In genomic region chr6:136465959-136466381, GRCm38 (mm10) we compare ENCODE assay signal across 9 mouse cellular contexts. TPM values are rescaled to one million over a fixed set of nuclear protein-coding genes. Genes with fewer than 3 reads are reported as not detected.
DNase-seq lines count a peak whose midpoint lies in the region; ATAC-seq and TF ChIP-seq lines count a peak whose summit lies in the region.
"Had no signal": no experiment of that assay in that cellular context is flagged by ENCODE, and none has a peak within 500 bp of the region (broad histone marks: within the 10 kb centered on the region; RNA-seq: fewer than 3 reads in every experiment).

No protein-coding gene starts in this region.

- TF ChIP-seq EP300 in CH12.LX (IDR thresholded peaks at IDR 0.05; ENCODE audit: low read length) = no peak

- no peaks in the 10 kb centered on the region for H3K27me3 ChIP-seq in CH12.LX (replicated peaks)
- H3K27me3 ChIP-seq in heart, embryonic 13.5 days (replicated peaks) = no peaks in the 10 kb centered on the region
- H3K27me3 ChIP-seq in kidney, postnatal 0 days (ENCODE audit: insufficient read depth, low read length) = no peaks in the 10 kb centered on the region
- H3K27me3 ChIP-seq in liver, embryonic 15.5 days = no peaks in the 10 kb centered on the region
- H3K27me3 ChIP-seq in neural tube, embryonic 14.5 days (ENCODE audit: control insufficient read depth, insufficient read depth, low read length) = no peaks in the 10 kb centered on the region

- in situ Hi-C loops in CH12.LX (cut with MboI; ENCODE audit: low pct_ligation_motif_present, low pct_unique_long_range_greater_than_20kb, low sequenced_read_pairs) = loop anchor here (5.0 kb wide), 1 partner anchor 66 kb away; no protein-coding TSS in a partner anchor

- peak overlapping the region; percentile 47; the same call in 1 of the 2 replicates for H3K27ac ChIP-seq in CH12.LX (ENCODE audit: insufficient read depth, low read depth)
- peak overlapping the region; percentile 50 for H3K27ac ChIP-seq in bone marrow, adult 2 months (ENCODE audit: control insufficient read depth, insufficient read depth, low read depth, low read length, poor library complexity)
- peak overlapping the region; percentile 97 for H3K27ac ChIP-seq in heart, embryonic 13.5 days (replicated peaks)
- H3K27ac ChIP-seq in kidney, postnatal 0 days = peak overlapping the region; percentile 95
- peak overlapping the region; percentile 93; the same call in 1 of the 2 replicates for H3K27ac ChIP-seq in liver, embryonic 15.5 days (replicated peaks)
- peak overlapping the region; percentile 39 for H3K27ac ChIP-seq in neural tube, embryonic 14.5 days (ENCODE audit: low read depth, low read length)

- peak; percentile 79 for DNase-seq in CH12.LX (ENCODE audit: extremely low read depth)
- peak; percentile 77 for DNase-seq in fat pad, adult 2 months (ENCODE audit: extremely low read depth, low read depth, low spot score)
- peak; percentile 88 for DNase-seq in kidney, postnatal 0 days (ENCODE audit: low spot score)
- peak; percentile 84 for DNase-seq in thymus, postnatal 0 days (ENCODE audit: low spot score)

- TF ChIP-seq RAD21 in CH12.LX (IDR thresholded peaks at IDR 0.05; ENCODE audit: low read depth, low read length) = peak; percentile 51

- no peak for TF ChIP-seq POLR2A in CH12.LX (IDR thresholded peaks at IDR 0.05; ENCODE audit: low read depth, low read length)
- no peak for TF ChIP-seq POLR2A in bone marrow, adult 2 months (IDR thresholded peaks at IDR 0.05; ENCODE audit: borderline replicate concordance, control insufficient read depth, low read depth, low read length)

- 20% methylated on average over 8 of the region's 8 CpGs for WGBS in bone marrow, adult 2 months
- WGBS in heart, embryonic 13.5 days = 14% methylated on average over 8 of the region's 8 CpGs
- WGBS in kidney, postnatal 0 days = 42% methylated on average over 8 of the region's 8 CpGs
- WGBS in liver, embryonic 15.5 days (ENCODE audit: insufficient replicate concordance) = 22% methylated on average over 8 of the region's 8 CpGs
- 24% methylated on average over 8 of the region's 8 CpGs for WGBS in neural tube, embryonic 14.5 days

- TF ChIP-seq CTCF in CH12.LX (conservative IDR thresholded peaks at IDR 0.05 in 1 of 2, IDR thresholded peaks at IDR 0.05 in 1 of 2; ENCODE audit: low read depth in 2 of 2, low read length in 2 of 2) = peak; percentile 32 to 77
- peak; percentile 71 for TF ChIP-seq CTCF in bone marrow, adult 2 months (IDR thresholded peaks at IDR 0.05; ENCODE audit: control insufficient read depth, insufficient read depth, low read length)
- peak; percentile 82 for TF ChIP-seq CTCF in kidney, postnatal 0 days (IDR thresholded peaks at IDR 0.05; ENCODE audit: low read depth)

- no peak overlapping the region for H3K4me3 ChIP-seq in CH12.LX (replicated peaks in 1 of 3; ENCODE audit: low read depth in 2 of 3, low read length in 2 of 3, poor library complexity in 1 of 3)
- H3K4me3 ChIP-seq in bone marrow, adult 2 months (replicated peaks; ENCODE audit: control insufficient read depth, low read depth, low read length) = peak overlapping the region; percentile 47
- no peak overlapping the region for H3K4me3 ChIP-seq in heart, embryonic 13.5 days
- no peak overlapping the region for H3K4me3 ChIP-seq in kidney, postnatal 0 days (replicated peaks; ENCODE audit: low read depth, low read length)
- no peak overlapping the region for H3K4me3 ChIP-seq in liver, embryonic 15.5 days (replicated peaks)
- H3K4me3 ChIP-seq in neural tube, embryonic 14.5 days (ENCODE audit: low read depth, low read length) = no peak overlapping the region

- no peak overlapping the region for H3K4me2 ChIP-seq in CH12.LX (ENCODE audit: insufficient read depth, low read depth, poor library complexity, severe bottlenecking)
- peak overlapping the region; percentile 53 for H3K4me2 ChIP-seq in heart, embryonic 13.5 days
- H3K4me2 ChIP-seq in kidney, postnatal 0 days (ENCODE audit: low read length) = peak overlapping the region; percentile 21; the same call in 1 of the 2 replicates
- H3K4me2 ChIP-seq in liver, embryonic 15.5 days = peak overlapping the region; percentile 54
- no peak overlapping the region for H3K4me2 ChIP-seq in neural tube, embryonic 14.5 days (ENCODE audit: low read depth, low read length)

- ATAC-seq in heart, embryonic 13.5 days (ENCODE audit: extremely low read depth, insufficient number of reproducible peaks, low FRiP score, low TSS enrichment) = no peak
- ATAC-seq in kidney, postnatal 0 days (replicated peaks; ENCODE audit: low FRiP score, low read depth) = no peak
- no peak for ATAC-seq in liver, embryonic 15.5 days (ENCODE audit: insufficient read depth)
- ATAC-seq in neural tube, embryonic 14.5 days (ENCODE audit: low read depth) = no peak

- peaks cover 12 to 68% of the 10 kb centered on the region in 2 experiments for H3K4me1 ChIP-seq in CH12.LX (ENCODE audit: control insufficient read depth in 1 of 2, insufficient read depth in 2 of 2)
- H3K4me1 ChIP-seq in bone marrow, adult 2 months (ENCODE audit: control insufficient read depth, insufficient read depth, low read length) = peaks cover 13% of the 10 kb centered on the region
- H3K4me1 ChIP-seq in heart, embryonic 13.5 days = peaks cover 55% of the 10 kb centered on the region
- H3K4me1 ChIP-seq in kidney, postnatal 0 days (replicated peaks; ENCODE audit: insufficient read depth, low read length) = peaks cover 11% of the 10 kb centered on the region
- peaks cover 69% of the 10 kb centered on the region for H3K4me1 ChIP-seq in liver, embryonic 15.5 days (replicated peaks)
- H3K4me1 ChIP-seq in neural tube, embryonic 14.5 days (ENCODE audit: control insufficient read depth, insufficient read depth, low read length) = peaks cover 14% of the 10 kb centered on the region; the same call in 1 of the 2 replicates

- H3K36me3 ChIP-seq in CH12.LX (replicated peaks in 1 of 2; ENCODE audit: control insufficient read depth in 1 of 2, insufficient read depth in 1 of 2, low read length in 1 of 2) = peaks cover 0 to 6% of the 10 kb centered on the region in 2 experiments
- H3K36me3 ChIP-seq in heart, embryonic 13.5 days = no peaks in the 10 kb centered on the region
- no peaks in the 10 kb centered on the region for H3K36me3 ChIP-seq in kidney, postnatal 0 days (ENCODE audit: insufficient read depth, low read length)
- H3K36me3 ChIP-seq in liver, embryonic 15.5 days (replicated peaks) = no peaks in the 10 kb centered on the region
- no peaks in the 10 kb centered on the region for H3K36me3 ChIP-seq in neural tube, embryonic 14.5 days (ENCODE audit: control insufficient read depth, insufficient read depth, low read length)

- no peaks in the 10 kb centered on the region for H3K79me2 ChIP-seq in CH12.LX (replicated peaks; ENCODE audit: control insufficient read depth, extremely low read depth, insufficient read depth, poor library complexity, severe bottlenecking)

- H3K9me3 ChIP-seq in CH12.LX (replicated peaks; ENCODE audit: low read length) = peaks cover 11% of the 10 kb centered on the region
- no peaks in the 10 kb centered on the region for H3K9me3 ChIP-seq in heart, embryonic 13.5 days
- no peaks in the 10 kb centered on the region for H3K9me3 ChIP-seq in kidney, postnatal 0 days (replicated peaks; ENCODE audit: low read length)
- no peaks in the 10 kb centered on the region for H3K9me3 ChIP-seq in liver, embryonic 15.5 days (replicated peaks)
- H3K9me3 ChIP-seq in neural tube, embryonic 14.5 days (ENCODE audit: control insufficient read depth, low read length) = no peaks in the 10 kb centered on the region

- H3K9ac ChIP-seq in CH12.LX (ENCODE audit: insufficient read depth, low read depth) = no peak overlapping the region
- H3K9ac ChIP-seq in heart, embryonic 13.5 days = peak overlapping the region; percentile 56; the same call in 1 of the 2 replicates
- no peak overlapping the region for H3K9ac ChIP-seq in kidney, postnatal 0 days (ENCODE audit: low read depth, low read length)
- H3K9ac ChIP-seq in liver, embryonic 15.5 days = no peak overlapping the region
- no peak overlapping the region for H3K9ac ChIP-seq in neural tube, embryonic 14.5 days (replicated peaks; ENCODE audit: low read depth, low read length)

- dilution Hi-C loops in CH12.LX (cut with MboI; ENCODE audit: extremely low pct_ligation_motif_present, extremely low pct_unique_long_range_greater_than_20kb, low sequenced_read_pairs) = no loop called here

TF ChIP-seq in CH12.LX, 34 proteins besides CTCF, POLR2A, EP300 and RAD21 (continues in another document):
- TF ChIP-seq MEF2A (IDR thresholded peaks at IDR 0.05; ENCODE audit: borderline replicate concordance, low read depth, low read length) (no peak), ZNF384 (IDR thresholded peaks at IDR 0.05; ENCODE audit: low read depth, low read length) (no peak), NELFE (IDR thresholded peaks at IDR 0.05; ENCODE audit: low read depth, low read length) (no peak), SMC3 (IDR thresholded peaks at IDR 0.05; ENCODE audit: low read depth, low read length) (peak; percentile 84), IRF4 (IDR thresholded peaks at IDR 0.05; ENCODE audit: low read depth, low read length) (peak; percentile 50; the same call in 1 of the 2 replicates), BHLHE40 (IDR thresholded peaks at IDR 0.05; ENCODE audit: low read depth, low read length) (0 out of 2 replicates have a peak, but pooled peaks have one; percentile 18), PAX5 (IDR thresholded peaks at IDR 0.05; ENCODE audit: low read length) (no peak)

RNA-seq across cellular contexts. Expression of gene Atf7ip, which starts 40.0 kb away (rescaled TPM):
- total RNA-seq in CH12.LX (2012; rRNA removed) = 20.4 and 35.4 TPM in 2 replicates
- 4.2 and 4.4 TPM in 2 replicates for total RNA-seq in CH12.LX (2014; rRNA removed)
- polyA plus RNA-seq in CH12.LX (2012; ENCODE audit: insufficient read length, low read depth) = 29.7 and 44.8 TPM in 2 replicates
- polyA plus RNA-seq in bone marrow, adult 2 months (2011; ENCODE audit: insufficient read depth, insufficient read length, low replicate concordance, missing spikeins) = 39.2 and 53.1 TPM in 2 replicates
- 31.6 and 33.7 TPM in 2 replicates for polyA plus RNA-seq in heart, embryonic 13.5 days (2015; fragmentation: Nextera tagmentation; extraction: Ambion mirVana)
- polyA plus RNA-seq in kidney, postnatal 0 days (2015; fragmentation: Nextera tagmentation; extraction: Ambion mirVana) = 17.9 and 20.2 TPM in 2 replicates
- 14.6 and 17.7 TPM in 2 replicates for polyA plus RNA-seq in liver, embryonic 15.5 days (2015; fragmentation: Nextera tagmentation; extraction: Ambion mirVana)
- 49.2 and 59.5 TPM in 2 replicates for polyA plus RNA-seq in neural tube, embryonic 14.5 days (2014; fragmentation: Nextera tagmentation; extraction: Ambion mirVana)
- 26.5 and 28.5 TPM in 2 replicates for polyA plus RNA-seq in thymus, postnatal 0 days (2015; fragmentation: Nextera tagmentation; extraction: Ambion mirVana)

RNA-seq across cellular contexts. Expression of gene E330021D16Rik, which starts 50.6 kb away (rescaled TPM):
- total RNA-seq in CH12.LX (2012; rRNA removed) = not detected in 2 replicates
- not detected in 2 replicates for total RNA-seq in CH12.LX (2014; rRNA removed)
- not detected in 2 replicates for polyA plus RNA-seq in CH12.LX (2012; ENCODE audit: insufficient read length, low read depth)
- polyA plus RNA-seq in bone marrow, adult 2 months (2011; ENCODE audit: insufficient read depth, insufficient read length, low replicate concordance, missing spikeins) = not detected in 2 replicates
- not detected in 2 replicates for polyA plus RNA-seq in heart, embryonic 13.5 days (2015; fragmentation: Nextera tagmentation; extraction: Ambion mirVana)
- polyA plus RNA-seq in kidney, postnatal 0 days (2015; fragmentation: Nextera tagmentation; extraction: Ambion mirVana) = 4.2 and 4.7 TPM in 2 replicates
- polyA plus RNA-seq in liver, embryonic 15.5 days (2015; fragmentation: Nextera tagmentation; extraction: Ambion mirVana) = 0.38 and 0.48 TPM in 2 replicates
- polyA plus RNA-seq in neural tube, embryonic 14.5 days (2014; fragmentation: Nextera tagmentation; extraction: Ambion mirVana) = not detected in 2 replicates
- 0.08 and 0.13 TPM in 2 replicates for polyA plus RNA-seq in thymus, postnatal 0 days (2015; fragmentation: Nextera tagmentation; extraction: Ambion mirVana)
- polyA plus RNA-seq: large intestine, adult 2 months had no signal

Comparison
In these comparisons a context has a peak if more than half of its experiments do, and no peak if none do; other contexts are left out.
1. H3K27ac ChIP-seq: peak in every context shown above with its lines; median percentile 97 in heart, embryonic 13.5 days; 95 in kidney, postnatal 0 days; 93 in liver, embryonic 15.5 days; 50 in bone marrow, adult 2 months; 47 in CH12.LX; 39 in neural tube, embryonic 14.5 days.
2. H3K4me2 ChIP-seq: peak in heart, embryonic 13.5 days (single experiment), kidney, postnatal 0 days (single experiment) and liver, embryonic 15.5 days (single experiment); none in CH12.LX (single experiment) and neural tube, embryonic 14.5 days (single experiment).
3. Peak in every context shown above with its lines, with median percentiles within 50 percentile points of each other: DNase-seq and CTCF ChIP-seq.